Mouse (Mus musculus) ES-Bruce4 (cell line): Measurements from ENCODE around the gene Tvp23b. TPM values are rescaled to one million over a fixed set of nuclear protein-coding genes. Genes with fewer than 3 reads are reported as not detected.

Experiments used
- H3K27ac ChIP-seq: 2 replicates; pipeline ENCODE4 v1.5.1; 2012; ENCODE audit warnings: low read length, inconsistent platforms; ENCODE audit not compliant: insufficient read depth
- H3K27me3 ChIP-seq: 2 replicates; pipeline ENCODE4 v1.6.1; 2012; ENCODE audit warnings: mild to moderate bottlenecking, low read length, inconsistent platforms; ENCODE audit not compliant: control insufficient read depth, poor library complexity, insufficient read depth, severe bottlenecking
- H3K36me3 ChIP-seq: 2 replicates; pipeline ENCODE4 v1.6.1; 2012; ENCODE audit warnings: inconsistent platforms, mild to moderate bottlenecking, low read length, moderate library complexity; ENCODE audit not compliant: control insufficient read depth, poor library complexity, insufficient read depth, severe bottlenecking
- H3K4me1 ChIP-seq: one replicate; pipeline ENCODE4 v1.8.1; 2011; ENCODE audit warnings: low read length; ENCODE audit not compliant: control insufficient read depth, insufficient read depth
- H3K4me3 ChIP-seq: 2 replicates; pipeline ENCODE4 v1.5.1; 2011; ENCODE audit warnings: low read depth, mild to moderate bottlenecking, low read length
- H3K9ac ChIP-seq: 2 replicates; pipeline ENCODE4 v1.6.1; 2012; ENCODE audit warnings: low read depth, mild to moderate bottlenecking, inconsistent platforms; ENCODE audit not compliant: poor library complexity, severe bottlenecking
- H3K9me3 ChIP-seq: replicated peaks from 2 replicates; pipeline ENCODE4 v1.6.1; 2012; ENCODE audit warnings: mild to moderate bottlenecking, low read length, inconsistent platforms; ENCODE audit not compliant: control insufficient read depth, poor library complexity, insufficient read depth, severe bottlenecking
- CTCF ChIP-seq: IDR thresholded peaks from one replicate; pipeline ENCODE4 v1.8.1; 2011; ENCODE audit warnings: low read depth, low read length
- EP300 ChIP-seq: IDR thresholded peaks from 2 replicates; pipeline ENCODE4 v1.6.1; 2011; ENCODE audit warnings: low read depth, low read length; ENCODE audit not compliant: insufficient read depth
- POLR2A ChIP-seq: IDR thresholded peaks from one replicate; pipeline ENCODE4 v1.8.1; 2011; ENCODE audit warnings: low read length; ENCODE audit not compliant: insufficient read depth
- polyA plus RNA-seq: library from polyadenylated mRNA; stranded (reverse); fragments of >200 nt; gene quantifications from 2 replicates; pipeline ENCODE4 v1.2.4, GENCODE M21; 2011; ENCODE audit warnings: low read depth; ENCODE audit not compliant: missing spikeins, insufficient read depth, insufficient read length

The Tvp23b gene
- polyA plus RNA-seq, 1 experiment, result 42.3 TPM

GRCm38 (mm10) chr11:62883407-62883806 lies 4.2 kb downstream of the Tvp23b start:
- Histone ChIP-seq H3K27ac (no peak overlapping the region), H3K9me3 (no peaks in the 10 kb centered on the region), H3K9ac (no peak overlapping the region), H3K4me3 (no peak overlapping the region), H3K27me3 (no peaks in the 10 kb centered on the region), H3K36me3 (peaks cover 8% of the 10 kb centered on the region), H3K4me1 (peaks cover 2% of the 10 kb centered on the region)
- TF ChIP-seq POLR2A (no peak), EP300 (no peak), CTCF (no peak)

GRCm38 (mm10) chr11:62885323-62885722 lies 6.1 kb downstream of the Tvp23b start:
- Histone ChIP-seq H3K4me3 (no peak overlapping the region), H3K27ac (no peak overlapping the region), H3K9me3 (no peaks in the 10 kb centered on the region), H3K27me3 (no peaks in the 10 kb centered on the region), H3K36me3 (peaks cover 15% of the 10 kb centered on the region), H3K4me1 (peaks cover 2% of the 10 kb centered on the region), H3K9ac (no peak overlapping the region)
- TF ChIP-seq POLR2A (no peak), EP300 (no peak)

GRCm38 (mm10) chr11:62890796-62891195 lies 11.5 kb downstream of the Tvp23b start:
- Histone ChIP-seq H3K36me3 (peaks cover 13% of the 10 kb centered on the region), H3K4me1 (peaks cover 2% of the 10 kb centered on the region), H3K27ac (no peak overlapping the region), H3K9ac (no peak overlapping the region), H3K27me3 (no peaks in the 10 kb centered on the region), H3K4me3 (no peak overlapping the region), H3K9me3 (no peaks in the 10 kb centered on the region)
- TF ChIP-seq EP300, result no peak
- TF ChIP-seq CTCF, result no peak
- TF ChIP-seq POLR2A, result no peak

- TF ChIP-seq EP300 (no peak), CTCF (no peak)
- H3K4me1 ChIP-seq, result peaks cover 2% of the 10 kb centered on the region
- H3K27ac ChIP-seq, result no peak overlapping the region
- H3K9me3 ChIP-seq, result no peaks in the 10 kb centered on the region
- H3K36me3 ChIP-seq, result peaks cover 11% of the 10 kb centered on the region
- no peak overlapping the region for H3K9ac ChIP-seq
- no peak overlapping the region for H3K4me3 ChIP-seq
- H3K27me3 ChIP-seq, result no peaks in the 10 kb centered on the region
Measured at GRCm38 (mm10) chr11:62891763-62892162, 12.5 kb downstream of the Tvp23b start.

GRCm38 (mm10) chr11:62901699-62902323 lies 22.6 kb downstream of the Tvp23b start:
- TF ChIP-seq EP300 (no peak), CTCF (peak; percentile 22)
- Histone ChIP-seq H3K9ac (no peak overlapping the region), H3K9me3 (no peaks in the 10 kb centered on the region), H3K4me3 (no peak overlapping the region), H3K27ac (no peak overlapping the region), H3K36me3 (no peaks in the 10 kb centered on the region), H3K27me3 (no peaks in the 10 kb centered on the region), H3K4me1 (peaks cover 1% of the 10 kb centered on the region)

- no peaks in the 10 kb centered on the region for H3K36me3 ChIP-seq
- H3K9ac ChIP-seq, result no peak overlapping the region
- H3K4me3 ChIP-seq, result no peak overlapping the region
- H3K9me3 ChIP-seq, result no peaks in the 10 kb centered on the region
- no peaks in the 10 kb centered on the region for H3K27me3 ChIP-seq
- H3K4me1 ChIP-seq, result peaks cover 1% of the 10 kb centered on the region
- H3K27ac ChIP-seq, result no peak overlapping the region
- TF ChIP-seq EP300, result no peak
- TF ChIP-seq CTCF, result no peak
- TF ChIP-seq POLR2A, result no peak
Measured at GRCm38 (mm10) chr11:62903871-62904495, 24.7 kb downstream of the Tvp23b start.
